Mouse (Mus musculus) T-cell, adult 2 months (primary cell): ENCODE measurements around the gene Phc1.

Experiments
- DNase-seq: peaks from one replicate; pipeline ENCODE4 v3.0.0; 2022; ENCODE audit warnings: low spot score

Phc1 gene

DNA sequence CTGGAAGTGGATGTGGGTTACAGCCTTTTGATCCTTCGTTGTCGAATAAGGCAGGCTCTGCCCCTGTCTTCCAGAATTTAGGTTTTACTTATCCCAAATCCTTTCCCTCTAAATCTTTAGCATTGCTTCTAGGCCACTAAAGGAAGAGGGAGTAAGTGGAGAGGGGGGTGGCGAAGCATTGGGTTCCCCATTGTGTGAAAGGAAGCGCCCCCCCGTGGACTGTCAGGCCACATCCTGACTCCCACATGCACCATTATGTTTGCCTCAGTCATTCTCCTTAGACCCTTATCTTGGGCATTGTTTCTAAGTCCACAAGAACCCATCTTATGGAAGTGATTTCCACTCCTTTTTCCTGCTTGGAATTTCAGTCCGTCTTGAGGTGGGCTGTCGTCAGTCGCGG lies 45.1 kb downstream of the Phc1 start:
- no peak for DNase-seq

- DNase-seq: no peak
Measured at GRCm38 (mm10) chr6:122294290-122294689, 46.1 kb downstream of the Phc1 start.

GRCm38 (mm10) chr6:122293796-122294195 lies 46.6 kb downstream of the Phc1 start:
- DNase-seq: no peak

- DNase-seq: no peak
Measured at GRCm38 (mm10) chr6:122293121-122293520, 47.2 kb downstream of the Phc1 start.

DNA sequence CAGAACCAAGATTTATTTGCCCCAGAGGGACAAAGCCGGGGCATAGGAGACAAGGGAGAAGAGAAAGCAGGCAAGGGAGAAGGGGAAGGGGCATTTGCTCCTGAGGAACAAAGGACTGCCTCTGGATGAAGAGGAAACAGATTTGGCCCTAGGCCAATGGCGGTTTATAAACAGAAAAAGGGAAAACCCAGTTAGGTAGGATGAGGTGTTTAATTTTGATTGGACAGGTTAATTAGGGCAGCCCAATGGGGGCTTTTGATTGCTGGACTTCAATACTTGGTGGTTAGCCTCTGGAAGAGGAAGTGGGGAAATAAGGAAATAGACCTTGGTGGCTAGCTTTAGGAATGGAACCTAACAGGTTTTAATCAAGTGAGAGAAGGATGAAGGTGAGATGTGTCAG lies 48.2 kb downstream of the Phc1 start:
- no peak for DNase-seq

- peak; percentile 56 for DNase-seq
Measured at GRCm38 (mm10) chr6:122291735-122292134, 48.6 kb downstream of the Phc1 start.

DNA sequence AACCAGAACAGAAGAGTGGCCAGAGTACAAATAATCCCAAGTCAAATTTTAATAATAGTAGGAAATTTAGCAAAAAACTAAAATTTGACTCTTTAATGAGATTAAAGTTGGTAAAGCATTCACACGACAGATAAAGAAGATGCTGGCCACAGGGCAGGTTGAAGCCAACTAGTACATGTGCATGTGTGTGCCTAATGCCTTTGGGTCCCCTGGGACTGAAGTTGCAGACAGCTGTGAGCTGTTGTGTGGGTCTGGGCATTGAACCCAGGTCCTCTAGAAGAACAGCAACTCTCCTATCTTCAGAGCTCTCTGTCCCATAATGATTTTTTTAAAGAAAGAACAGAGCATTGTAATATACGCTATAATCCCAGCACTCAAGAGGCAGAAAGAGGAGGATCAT lies 49.1 kb downstream of the Phc1 start:
- DNase-seq: no peak

GRCm38 (mm10) chr6:122290253-122290652 lies 50.1 kb downstream of the Phc1 start:
- no peak for DNase-seq

DNA sequence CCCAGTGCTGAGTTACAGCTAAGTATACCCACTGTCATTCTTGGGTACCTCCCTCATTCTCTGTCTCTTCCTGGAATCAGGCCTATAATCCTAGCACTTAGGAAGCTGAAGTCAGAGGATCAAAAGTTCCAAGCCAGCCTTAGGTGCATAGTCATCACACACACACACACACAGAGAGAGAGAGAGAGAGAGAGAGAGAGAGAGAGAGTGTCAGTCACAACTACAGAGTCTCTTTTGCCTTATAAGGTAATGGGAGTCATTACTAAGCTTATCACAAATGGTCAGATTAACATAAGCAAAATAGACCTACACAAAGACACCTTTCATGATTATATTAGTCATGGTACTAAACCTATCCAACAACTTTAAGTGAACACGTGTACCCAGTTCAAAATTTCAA lies 51.0 kb downstream of the Phc1 start:
- no peak for DNase-seq

DNA sequence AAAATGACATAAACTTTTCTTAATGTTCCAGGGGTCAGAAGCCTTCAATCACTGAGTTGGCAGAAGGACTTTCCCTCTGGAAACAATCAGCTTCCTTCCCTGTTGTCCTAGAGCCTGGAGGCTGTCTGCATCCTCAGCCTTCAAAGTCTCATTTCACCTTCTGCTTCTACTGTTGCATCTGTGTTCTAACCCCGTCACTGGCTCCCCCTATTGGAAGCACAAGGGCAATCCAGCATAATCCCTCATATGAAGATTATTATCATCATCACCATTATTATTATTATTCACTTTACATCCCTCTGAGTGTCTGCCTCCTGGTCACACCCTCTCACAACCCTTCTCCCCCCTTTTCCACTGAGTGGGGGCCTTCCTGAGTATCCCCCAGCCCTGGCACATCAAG lies 52.1 kb downstream of the Phc1 start:
- DNase-seq: no peak

- no peak for DNase-seq
Measured at GRCm38 (mm10) chr6:122284823-122285222, 55.5 kb downstream of the Phc1 start.

- DNase-seq: no peak
Measured at GRCm38 (mm10) chr6:122284304-122284703, 56.1 kb downstream of the Phc1 start.

GRCm38 (mm10) chr6:122283429-122283828 lies 56.9 kb downstream of the Phc1 start:
- DNase-seq: no peak

DNA sequence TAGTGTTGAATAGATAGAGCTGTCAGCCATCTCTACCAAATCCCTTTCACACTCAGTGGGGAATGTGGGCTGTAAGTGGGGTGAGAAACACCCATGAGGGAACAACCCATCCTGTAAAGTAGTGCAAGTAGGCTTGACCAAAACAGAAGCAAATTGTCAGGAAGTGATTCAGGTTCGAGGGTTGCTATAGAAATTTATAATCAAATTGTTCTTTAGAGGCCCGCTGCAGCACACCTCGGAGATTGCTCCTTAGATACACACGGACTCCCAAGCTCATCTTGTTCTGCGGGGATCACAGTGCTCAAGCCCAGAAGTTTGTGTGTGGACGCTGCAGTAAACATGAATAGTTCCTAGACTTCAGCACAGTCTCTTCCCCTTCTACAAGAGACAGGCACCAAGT lies 57.6 kb downstream of the Phc1 start, which contains the start of gene Klrg1:
TSS of gene Klrg1 (minus strand) at position 101 of the 400 bp plus-strand sequence.
- no peak for DNase-seq

DNA sequence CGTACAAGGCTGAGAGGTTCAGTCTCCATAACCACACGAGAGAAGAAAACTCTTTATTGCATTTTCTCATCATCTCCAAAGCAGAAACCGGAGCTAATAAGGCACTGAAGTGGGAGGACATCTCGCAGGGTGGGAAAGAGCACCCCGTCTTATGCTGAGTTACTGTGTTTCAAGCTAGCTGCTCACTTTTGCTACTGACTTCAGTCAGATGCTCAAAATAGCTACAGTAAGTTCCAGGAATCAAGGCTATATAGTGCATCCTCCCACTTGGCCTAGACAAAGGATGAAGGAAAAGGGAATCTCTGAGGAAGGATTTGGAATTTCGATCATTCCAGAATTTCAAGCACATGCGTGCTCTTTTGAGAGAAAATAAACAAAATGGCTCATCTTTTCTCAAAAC lies 63.8 kb downstream of the Phc1 start:
- no peak for DNase-seq

DNA sequence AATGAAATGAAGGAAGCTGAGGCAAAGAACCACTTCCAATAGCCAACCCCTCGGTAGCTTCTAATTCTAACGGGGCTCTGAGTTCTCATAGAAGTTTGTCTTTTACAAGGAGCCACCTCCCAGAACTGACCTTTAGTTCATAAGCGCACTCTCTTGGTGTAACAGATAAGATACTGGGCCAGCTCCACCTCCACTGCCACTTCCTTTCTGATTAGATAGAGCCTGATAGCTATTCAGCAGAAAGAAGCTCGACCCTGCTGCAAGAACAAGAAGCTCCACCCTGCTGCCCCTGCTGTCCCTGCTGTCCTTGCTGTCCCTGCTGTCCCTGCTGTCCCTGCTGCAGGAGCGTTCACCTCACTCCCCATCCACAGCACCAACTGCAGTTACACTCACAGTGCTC lies 65.8 kb downstream of the Phc1 start:
- no peak for DNase-seq

DNA sequence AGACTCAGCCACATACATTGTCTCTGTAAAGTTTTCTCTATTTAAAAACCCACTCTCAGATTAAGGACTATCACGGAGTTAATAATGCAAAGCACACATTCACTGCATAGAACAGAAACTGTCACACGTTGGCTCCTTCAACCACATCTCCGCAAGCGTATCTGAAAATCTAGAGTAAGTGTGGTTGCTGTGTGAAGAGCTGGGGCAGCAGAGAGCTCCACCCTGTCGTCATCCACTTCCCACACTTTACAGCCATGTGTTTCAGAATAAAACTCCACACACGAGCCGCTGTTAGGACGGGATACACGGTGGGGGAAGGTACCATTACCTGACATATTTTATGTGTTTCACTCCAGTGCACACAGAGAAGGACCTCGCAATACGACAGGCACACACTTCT lies 70.2 kb downstream of the Phc1 start:
- no peak for DNase-seq

GRCm38 (mm10) chr6:122269170-122269569 lies 71.2 kb downstream of the Phc1 start:
- no peak for DNase-seq

- DNase-seq: no peak
Measured at GRCm38 (mm10) chr6:122268561-122268960, 71.8 kb downstream of the Phc1 start.
